Mouse (Mus musculus) lung, postnatal 0 days (tissue): ENCODE measurements around the gene Hsf4. TPM values are rescaled to one million over a fixed set of nuclear protein-coding genes. Genes with fewer than 3 reads are reported as not detected.

Experiments
- ATAC-seq: fragments of 200-750 bp; cut with Nextera tagmentation; 2 replicates; pipeline ENCODE4 v1.8.0; 2017; ENCODE audit warnings: moderate library complexity
- DNase-seq: peaks from one replicate; pipeline ENCODE4 v3.0.0-alpha.2; 2016; ENCODE audit warnings: low spot score
- H3K27ac ChIP-seq: fragments of 300-500 bp; sonication (generic); 2 replicates; pipeline ENCODE4 v1.5.1; 2014; ENCODE audit warnings: antibody characterized with exemption, mild to moderate bottlenecking, low read length, mixed read lengths
- H3K27me3 ChIP-seq: fragments of 300-500 bp; sonication (generic); replicated peaks from 2 replicates; pipeline ENCODE4 v1.6.1; 2014; ENCODE audit warnings: low read length, mixed read lengths; ENCODE audit not compliant: insufficient read depth
- H3K36me3 ChIP-seq: fragments of 300-500 bp; sonication (generic); 2 replicates; pipeline ENCODE4 v1.6.1; 2014; ENCODE audit warnings: low read length, mixed read lengths; ENCODE audit not compliant: insufficient read depth
- H3K4me1 ChIP-seq: fragments of 300-500 bp; sonication (generic); 2 replicates; pipeline ENCODE4 v1.6.1; 2014; ENCODE audit warnings: antibody characterized with exemption, low read depth, low read length, mixed read lengths; ENCODE audit not compliant: insufficient read depth
- H3K4me2 ChIP-seq: fragments of 300-500 bp; sonication (generic); replicated peaks from 2 replicates; pipeline ENCODE4 v1.6.1; 2014; ENCODE audit warnings: low read depth, mild to moderate bottlenecking, low read length, moderate library complexity, mixed read lengths
- H3K4me3 ChIP-seq: fragments of 300-500 bp; sonication (generic); 2 replicates; pipeline ENCODE4 v1.5.1; 2014; ENCODE audit warnings: low read depth, low read length
- H3K9ac ChIP-seq: fragments of 300-500 bp; sonication (generic); replicated peaks from 2 replicates; pipeline ENCODE4 v1.6.1; 2014; ENCODE audit warnings: low read depth, mild to moderate bottlenecking
- H3K9me3 ChIP-seq: fragments of 300-500 bp; sonication (generic); 2 replicates; pipeline ENCODE4 v1.6.1; 2016; ENCODE audit warnings: low read length, mixed read lengths
- CTCF ChIP-seq: IDR thresholded peaks from 2 replicates; pipeline ENCODE4 v1.5.1; 2016; ENCODE audit warnings: antibody characterized with exemption, mild to moderate bottlenecking
- EP300 ChIP-seq: IDR thresholded peaks from 2 replicates; pipeline ENCODE4 v1.6.1; 2016; ENCODE audit warnings: antibody characterized with exemption, mild to moderate bottlenecking, control low read depth
- WGBS: fragments of 180-500 bp; shearing (Covaris S2); extraction: QIAGEN DNeasy Blood & Tissue Kit; methylation state at CpG from one replicate; pipeline ENCODE4 v1.1.7; 2014; 5-methylcytosine and 5-hydroxymethylcytosine counted together
- polyA plus RNA-seq: library from polyadenylated mRNA; unstranded; fragments of >200 nt; fragmentation: Nextera tagmentation; extraction: Ambion mirVana; gene quantifications from 2 replicates; pipeline ENCODE4 v1.2.1, GENCODE M21; 2015

Hsf4 gene
- polyA plus RNA-seq, 1 experiment from 2014 or later = 1.7 TPM

- Histone ChIP-seq H3K4me1 (peaks cover 19% of the 10 kb centered on the region), H3K27me3 (0 out of 2 replicates have a peak, but pooled peaks cover 6% of the 10 kb centered on the region)
- peak; percentile 5; the same call in 1 of the 2 replicates for ATAC-seq
Observed at GRCm38 (mm10) chr8:105258911-105259720, 10.5 kb upstream of the Hsf4 start.

GRCm38 (mm10) chr8:105259721-105260320 is 9.8 kb upstream of the Hsf4 start:
- peak overlapping the region; percentile 67 for H3K4me2 ChIP-seq
- WGBS = 6% methylated on average over 30 of the region's 30 CpGs
- peak overlapping the region; percentile 30 for H3K4me3 ChIP-seq
- H3K27me3 ChIP-seq = 0 out of 2 replicates have a peak, but pooled peaks cover 6% of the 10 kb centered on the region
- ATAC-seq (peak; percentile 43), DNase-seq (peak; percentile 73)
- peaks cover 23% of the 10 kb centered on the region for H3K4me1 ChIP-seq
- H3K9ac ChIP-seq = 0 out of 2 replicates have a peak overlapping the region, but pooled peaks have one; percentile 3
- no peak overlapping the region for H3K27ac ChIP-seq
- H3K9me3 ChIP-seq = no peaks in the 10 kb centered on the region
- no peaks in the 10 kb centered on the region for H3K36me3 ChIP-seq
- peak; percentile 100 for TF ChIP-seq CTCF
- TF ChIP-seq EP300 = no peak

More at GRCm38 (mm10) chr8:105258911-105259720, 10.5 kb upstream of the Hsf4 start:
- WGBS = 13% methylated on average over 55 of the region's 55 CpGs
- Histone ChIP-seq H3K4me2 (peak overlapping the region; percentile 67), H3K36me3 (no peaks in the 10 kb centered on the region), H3K4me3 (peak overlapping the region; percentile 30), H3K9ac (0 out of 2 replicates have a peak overlapping the region, but pooled peaks have one; percentile 3), H3K9me3 (no peaks in the 10 kb centered on the region), H3K27ac (no peak overlapping the region)
- TF ChIP-seq EP300 (no peak), CTCF (peak; percentile 53)
- peak; percentile 51 for DNase-seq

- no peak overlapping the region for H3K4me3 ChIP-seq
- H3K36me3 ChIP-seq = no peaks in the 10 kb centered on the region
- TF ChIP-seq EP300 (no peak), CTCF (no peak)
- peak; percentile 61 for DNase-seq
- H3K4me2 ChIP-seq = no peak overlapping the region
- no peak overlapping the region for H3K27ac ChIP-seq
- 67% methylated on average over 7 of the region's 7 CpGs for WGBS
- no peak overlapping the region for H3K9ac ChIP-seq
- H3K27me3 ChIP-seq = 0 out of 2 replicates have a peak, but pooled peaks cover 6% of the 10 kb centered on the region
- H3K4me1 ChIP-seq = peaks cover 26% of the 10 kb centered on the region
- ATAC-seq = peak; percentile 18
- H3K9me3 ChIP-seq = no peaks in the 10 kb centered on the region
Observed at GRCm38 (mm10) chr8:105260371-105261099, 9.1 kb upstream of the Hsf4 start.

GRCm38 (mm10) chr8:105261326-105261980 is 8.1 kb upstream of the Hsf4 start:
- Histone ChIP-seq H3K4me1 (peaks cover 23% of the 10 kb centered on the region), H3K4me3 (no peak overlapping the region), H3K27me3 (peaks cover 6% of the 10 kb centered on the region; the same call in 1 of the 2 replicates), H3K9ac (no peak overlapping the region), H3K36me3 (no peaks in the 10 kb centered on the region), H3K27ac (no peak overlapping the region), H3K9me3 (no peaks in the 10 kb centered on the region), H3K4me2 (no peak overlapping the region)
- TF ChIP-seq CTCF = 0 out of 2 replicates have a peak, but pooled peaks have one; percentile 10
- TF ChIP-seq EP300 = no peak
- ATAC-seq (no peak), DNase-seq (no peak)
- 86% methylated on average over 12 of the region's 12 CpGs for WGBS

GRCm38 (mm10) chr8:105263244-105263912 is 6.2 kb upstream of the Hsf4 start:
- peak; percentile 28; the same call in 1 of the 2 replicates for TF ChIP-seq CTCF
- no peak for TF ChIP-seq EP300
- Histone ChIP-seq H3K36me3 (no peaks in the 10 kb centered on the region), H3K4me1 (peaks cover 25% of the 10 kb centered on the region), H3K9ac (no peak overlapping the region), H3K4me2 (peak overlapping the region; percentile 90), H3K27me3 (peaks cover 21% of the 10 kb centered on the region; the same call in 1 of the 2 replicates), H3K27ac (no peak overlapping the region), H3K9me3 (no peaks in the 10 kb centered on the region), H3K4me3 (peak overlapping the region; percentile 63; the same call in 1 of the 2 replicates)
- WGBS = 44% methylated on average over 15 of the region's 16 CpGs
- ATAC-seq (no peak), DNase-seq (no peak)
